Mouse (Mus musculus) intestine, postnatal 0 days (tissue): ENCODE data around the gene Rest. TPM values are rescaled to one million over a fixed set of nuclear protein-coding genes. Genes with fewer than 3 reads are reported as not detected.

Experiments used
- ATAC-seq: fragments of 200-750 bp; cut with Nextera tagmentation; 2 replicates; pipeline ENCODE4 v1.8.0; 2017; ENCODE audit warnings: mild to moderate bottlenecking, moderate TSS enrichment, moderate library complexity
- H3K27ac ChIP-seq: fragments of 300-500 bp; sonication (generic); 2 replicates; pipeline ENCODE4 v1.5.1; 2014; ENCODE audit warnings: mild to moderate bottlenecking, low read depth, low read length, moderate library complexity
- H3K27me3 ChIP-seq: fragments of 300-500 bp; sonication (generic); replicated peaks from 2 replicates; pipeline ENCODE4 v1.6.1; 2014; ENCODE audit warnings: low read length, mixed read lengths; ENCODE audit not compliant: control insufficient read depth, insufficient read depth
- H3K36me3 ChIP-seq: fragments of 300-500 bp; sonication (generic); 2 replicates; pipeline ENCODE4 v1.6.1; 2014; ENCODE audit warnings: mild to moderate bottlenecking, moderate library complexity; ENCODE audit not compliant: control insufficient read depth, insufficient read depth
- H3K4me1 ChIP-seq: fragments of 300-500 bp; sonication (generic); replicated peaks from 2 replicates; pipeline ENCODE4 v1.6.1; 2014; ENCODE audit warnings: antibody characterized with exemption, low read length, mixed read lengths; ENCODE audit not compliant: control insufficient read depth, insufficient read depth
- H3K4me2 ChIP-seq: fragments of 300-500 bp; sonication (generic); replicated peaks from 2 replicates; pipeline ENCODE4 v1.6.1; 2014; ENCODE audit warnings: low read depth, mild to moderate bottlenecking, moderate library complexity
- H3K4me3 ChIP-seq: fragments of 300-500 bp; sonication (generic); 2 replicates; pipeline ENCODE4 v1.5.1; 2014; ENCODE audit warnings: low read depth, low read length
- H3K9ac ChIP-seq: fragments of 300-500 bp; sonication (generic); 2 replicates; pipeline ENCODE4 v1.6.1; 2014; ENCODE audit warnings: mild to moderate bottlenecking, low read depth, low read length
- H3K9me3 ChIP-seq: fragments of 300-500 bp; sonication (generic); 2 replicates; pipeline ENCODE4 v1.6.1; 2016; ENCODE audit warnings: mixed run types; ENCODE audit not compliant: control insufficient read depth
- CTCF ChIP-seq: sonication (generic); IDR thresholded peaks from 2 replicates; pipeline ENCODE4 v1.5.1; 2016; ENCODE audit warnings: low read depth, mild to moderate bottlenecking, control low read depth, antibody characterized with exemption, moderate library complexity
- WGBS: fragments of 180-500 bp; shearing (Covaris S2); extraction: QIAGEN DNeasy Blood & Tissue Kit; methylation state at CpG from one replicate; pipeline ENCODE4 v1.1.7; 2014; 5-methylcytosine and 5-hydroxymethylcytosine counted together
- polyA plus RNA-seq: library from polyadenylated mRNA; unstranded; fragments of >200 nt; fragmentation: Nextera tagmentation; extraction: Ambion mirVana; gene quantifications from 2 replicates; pipeline ENCODE4 v1.2.1, GENCODE M21; 2015

Rest gene
- polyA plus RNA-seq, 1 experiment from 2014 or later, result 13.2 TPM

DNA sequence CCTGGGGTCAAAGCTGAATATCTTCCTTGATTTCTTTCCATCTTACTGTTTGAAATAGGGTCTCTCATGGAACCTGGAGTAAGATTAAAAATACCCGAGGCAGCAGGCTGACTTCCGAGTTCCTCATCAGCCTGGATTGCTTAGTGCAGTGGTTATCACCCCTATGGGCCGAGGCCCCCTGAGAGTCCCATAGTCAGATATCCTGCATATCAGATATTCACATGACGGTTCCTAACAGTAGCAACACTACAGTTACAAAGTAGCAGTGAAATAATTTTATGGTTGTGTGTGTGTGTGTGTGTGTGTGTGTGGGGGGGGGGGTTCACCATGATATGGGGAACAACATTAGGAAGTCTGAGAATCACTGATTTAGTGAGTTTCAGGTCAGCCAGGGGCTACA is 4.2 kb upstream of the Rest start:
- no peaks in the 10 kb centered on the region for H3K9me3 ChIP-seq
- 79% methylated on average over 4 of the region's 4 CpGs for WGBS

DNA sequence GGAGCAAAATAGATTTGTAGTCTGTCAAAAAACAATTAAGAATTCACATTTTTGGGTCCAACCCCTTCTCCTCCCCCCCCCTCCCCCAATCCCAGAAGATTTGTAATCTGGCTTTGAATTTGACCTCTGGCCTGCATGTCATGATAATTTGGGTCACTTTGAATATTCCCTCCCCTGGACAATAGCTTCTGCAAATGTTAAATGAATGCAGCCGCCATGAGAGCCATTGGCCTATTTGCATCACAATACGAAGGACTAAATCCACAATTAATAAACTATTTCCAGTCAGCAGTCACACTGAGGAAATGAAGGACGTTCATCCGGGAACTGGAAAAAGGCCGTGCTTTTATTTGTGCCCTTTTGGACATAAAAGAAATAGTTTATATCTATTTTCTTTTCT is 3.2 kb upstream of the Rest start:
- H3K9ac ChIP-seq, result no peak overlapping the region
- H3K4me2 ChIP-seq, result no peak overlapping the region
- no peak overlapping the region for H3K4me3 ChIP-seq
- no peak overlapping the region for H3K27ac ChIP-seq
- no peak for TF ChIP-seq CTCF
- no peaks in the 10 kb centered on the region for H3K27me3 ChIP-seq
- 88% methylated on average over 5 of the region's 5 CpGs for WGBS
- no peaks in the 10 kb centered on the region for H3K9me3 ChIP-seq
- no peaks in the 10 kb centered on the region for H3K36me3 ChIP-seq
- H3K4me1 ChIP-seq, result no peaks in the 10 kb centered on the region; the same call in 1 of the 2 replicates
- no peak for ATAC-seq

More for the DNA sequence above, 4.2 kb upstream of the Rest start:
- Histone ChIP-seq H3K4me2 (no peak overlapping the region), H3K4me1 (no peaks in the 10 kb centered on the region), H3K27ac (no peak overlapping the region), H3K36me3 (no peaks in the 10 kb centered on the region), H3K9ac (no peak overlapping the region), H3K27me3 (no peaks in the 10 kb centered on the region), H3K4me3 (no peak overlapping the region)
- TF ChIP-seq CTCF, result no peak
- ATAC-seq, result no peak

DNA sequence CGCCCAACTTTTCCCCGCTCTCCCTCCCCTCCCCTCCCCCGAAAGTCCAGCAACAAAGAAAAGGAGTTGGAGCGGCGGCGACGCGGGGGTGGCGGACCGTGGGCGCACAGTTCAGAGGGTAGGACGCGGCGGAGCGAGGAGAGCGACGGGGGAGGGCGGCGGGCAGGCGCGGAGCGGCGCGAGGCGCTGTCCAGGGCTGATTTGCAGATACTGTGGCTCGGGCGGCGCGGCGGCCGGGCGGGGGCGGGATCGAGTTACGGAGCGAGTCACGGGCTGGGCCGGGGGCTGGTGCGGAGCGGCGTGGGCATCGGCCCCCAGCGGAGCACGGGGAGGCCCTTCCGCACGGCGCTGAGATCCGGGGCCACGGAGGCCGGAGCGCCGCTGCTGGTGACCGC is 377 bp downstream of the Rest start:
- Histone ChIP-seq H3K4me2 (peak overlapping the region; percentile 84), H3K9me3 (no peaks in the 10 kb centered on the region), H3K27ac (peak overlapping the region; percentile 96), H3K9ac (peak overlapping the region; percentile 91), H3K4me1 (peaks cover 4% of the 10 kb centered on the region; the same call in 1 of the 2 replicates), H3K27me3 (no peaks in the 10 kb centered on the region), H3K36me3 (peaks cover 11% of the 10 kb centered on the region; the same call in 1 of the 2 replicates), H3K4me3 (peak overlapping the region; percentile 92)
- peak; percentile 37; the same call in 1 of the 2 replicates for TF ChIP-seq CTCF
- ATAC-seq, result peak; percentile 82
- under 1% methylated on average over 44 of the region's 53 CpGs for whole genome bisulfite sequencing

DNA sequence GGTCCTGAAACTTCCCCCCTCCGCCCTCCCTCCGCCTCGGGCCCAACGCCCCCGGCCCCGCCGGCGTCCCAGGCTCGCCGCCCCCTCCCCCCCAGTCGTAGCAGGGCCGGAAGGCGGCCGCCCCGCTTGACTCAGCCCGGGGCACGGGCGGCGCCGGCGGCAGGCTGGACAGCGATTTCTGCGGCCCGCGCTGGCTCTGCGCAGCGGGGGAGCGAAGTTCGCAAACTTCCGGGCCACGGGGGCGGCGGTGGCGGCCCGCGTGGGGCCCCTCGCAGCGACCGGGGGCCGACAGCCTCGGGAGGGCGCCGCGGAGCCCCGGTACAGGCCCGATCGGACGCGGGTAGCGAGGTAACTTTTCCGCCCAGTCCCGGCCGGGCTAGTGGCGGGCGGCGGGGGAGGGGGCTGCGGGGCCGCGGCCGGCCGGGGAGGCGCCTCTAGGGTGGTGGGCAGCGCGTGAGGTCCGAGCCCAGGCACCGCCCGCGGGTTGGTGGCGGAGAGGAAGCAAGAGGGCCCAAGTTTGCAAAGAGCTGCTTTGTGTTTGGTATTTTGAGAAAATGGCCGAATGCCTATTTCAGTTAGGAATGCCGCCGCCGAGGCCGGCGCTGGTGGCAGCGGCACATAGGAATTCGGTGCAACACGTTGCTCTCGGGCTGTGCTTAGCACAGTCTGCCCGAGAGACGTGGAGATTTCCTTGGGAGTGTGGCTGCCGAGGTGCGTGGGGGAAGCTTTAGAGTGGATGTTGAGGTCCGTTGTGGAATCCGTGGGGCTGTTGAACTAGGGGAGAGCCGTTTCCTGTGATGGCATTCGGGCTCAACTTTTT is 985 bp downstream of the Rest start:
- no peaks in the 10 kb centered on the region for H3K27me3 ChIP-seq
- peak overlapping the region; percentile 91 for H3K9ac ChIP-seq
- no peak for TF ChIP-seq CTCF
- H3K27ac ChIP-seq, result peak overlapping the region; percentile 96
- peaks cover 11% of the 10 kb centered on the region; the same call in 1 of the 2 replicates for H3K36me3 ChIP-seq
- peaks cover 4% of the 10 kb centered on the region; the same call in 1 of the 2 replicates for H3K4me1 ChIP-seq
- H3K4me2 ChIP-seq, result peak overlapping the region; percentile 84
- WGBS, result under 1% methylated on average over 73 of the region's 87 CpGs
- peak overlapping the region; percentile 92 for H3K4me3 ChIP-seq
- ATAC-seq, result peak; percentile 69
- H3K9me3 ChIP-seq, result no peaks in the 10 kb centered on the region

DNA sequence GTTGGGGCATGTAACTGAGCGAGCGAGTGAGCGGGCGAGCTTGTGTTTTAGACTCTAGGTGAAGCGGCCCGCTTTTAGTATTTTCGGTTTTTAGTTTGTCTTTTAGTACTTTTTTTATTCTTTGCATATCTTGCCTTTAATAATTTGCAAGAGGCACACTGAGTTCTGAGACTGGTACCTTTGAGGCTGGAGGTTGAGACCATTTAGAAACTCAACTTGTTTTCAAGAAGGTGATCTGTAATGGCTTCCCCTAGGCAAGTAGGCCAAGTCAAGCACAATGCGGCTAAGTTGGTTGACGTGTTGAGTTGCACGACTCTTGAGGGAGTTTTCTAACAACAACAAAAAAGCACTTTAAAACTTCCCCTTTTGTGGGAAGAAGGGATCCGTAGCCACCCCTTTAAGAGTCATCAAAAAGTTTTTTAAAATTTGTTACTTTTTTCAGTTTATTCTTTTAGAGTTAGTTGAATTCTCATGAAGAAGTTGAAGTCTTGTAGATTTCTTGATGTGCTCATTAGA is 1.7 kb downstream of the Rest start:
- Histone ChIP-seq H3K9me3 (no peaks in the 10 kb centered on the region), H3K4me1 (peaks cover 4% of the 10 kb centered on the region; the same call in 1 of the 2 replicates), H3K27me3 (no peaks in the 10 kb centered on the region), H3K4me2 (peak overlapping the region; percentile 84), H3K36me3 (peaks cover 11% of the 10 kb centered on the region; the same call in 1 of the 2 replicates), H3K9ac (peak overlapping the region; percentile 91), H3K4me3 (peak overlapping the region; percentile 92), H3K27ac (peak overlapping the region; percentile 96)
- 3% methylated on average over 11 of the region's 11 CpGs for WGBS
- no peak for TF ChIP-seq CTCF
- ATAC-seq, result no peak

DNA sequence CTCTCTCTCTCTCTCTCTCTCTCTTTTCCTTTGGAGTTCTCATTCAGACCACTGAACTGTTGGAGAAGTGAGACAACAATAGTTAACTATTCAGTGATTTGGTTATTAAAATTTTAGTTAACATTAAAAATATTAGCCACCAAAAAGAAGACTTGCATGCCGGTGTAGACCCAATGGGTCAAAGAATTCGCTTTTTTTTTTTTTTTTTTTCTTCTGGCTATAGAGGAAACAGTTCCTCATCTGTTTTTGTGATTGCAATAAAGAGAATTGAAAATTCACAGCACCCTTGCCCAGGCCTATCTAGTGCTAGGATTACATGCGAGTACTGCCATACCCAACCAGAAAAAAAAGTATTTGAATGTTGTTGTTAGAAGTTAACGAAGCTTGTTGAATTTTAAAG is 2.1 kb downstream of the Rest start:
- peak overlapping the region; percentile 84 for H3K4me2 ChIP-seq
- peak overlapping the region; percentile 92; the same call in 1 of the 2 replicates for H3K4me3 ChIP-seq
- H3K27me3 ChIP-seq, result no peaks in the 10 kb centered on the region
- no peak overlapping the region for H3K27ac ChIP-seq
- H3K9me3 ChIP-seq, result no peaks in the 10 kb centered on the region
- no peak for TF ChIP-seq CTCF
- H3K4me1 ChIP-seq, result peaks cover 4% of the 10 kb centered on the region; the same call in 1 of the 2 replicates
- no peak for ATAC-seq
- 75% methylated on average over 4 of the region's 4 CpGs for WGBS
- H3K36me3 ChIP-seq, result peaks cover 11% of the 10 kb centered on the region; the same call in 1 of the 2 replicates
- no peak overlapping the region for H3K9ac ChIP-seq
